Mouse (Mus musculus): ENCODE measurements around the gene Lenep.

GRCm38 (mm10) chr3:89354816-89355511, 47.6 kb downstream of the Lenep start:
- TF ChIP-seq POLR2A (IDR thresholded peaks at IDR 0.05; ENCODE audit: borderline replicate concordance, insufficient read depth, low read length) (no peak), CTCF (IDR thresholded peaks at IDR 0.05; ENCODE audit: borderline replicate concordance, insufficient read depth, low read depth, low read length) (peak; percentile 88)

Data from cerebellum, adult 2 months (tissue).